Mouse (Mus musculus) forebrain, embryonic 14.5 days (tissue): ENCODE data around the gene Wwc1. TPM values are rescaled to one million over a fixed set of nuclear protein-coding genes. Genes with fewer than 3 reads are reported as not detected.

Experiments
- ATAC-seq: fragments of 200-750 bp; cut with Nextera tagmentation; 2 replicates; pipeline ENCODE4 v1.8.0; 2017; ENCODE audit warnings: mild to moderate bottlenecking, moderate library complexity
- DNase-seq: peaks from one replicate; pipeline ENCODE4 v3.0.0-alpha.2; 2015; ENCODE audit warnings: low spot score
- H3K27ac ChIP-seq: fragments of 300-500 bp; sonication (generic); 2 replicates; pipeline ENCODE4 v1.5.1; 2014; ENCODE audit warnings: low read depth, mild to moderate bottlenecking, control low read depth, low read length, moderate library complexity
- H3K27me3 ChIP-seq: fragments of 300-500 bp; sonication (generic); replicated peaks from 2 replicates; pipeline ENCODE4 v1.6.1; 2014; ENCODE audit warnings: low read length, control low read depth, mixed read lengths; ENCODE audit not compliant: control insufficient read depth, insufficient read depth
- H3K36me3 ChIP-seq: fragments of 300-500 bp; sonication (generic); 2 replicates; pipeline ENCODE4 v1.6.1; 2014; ENCODE audit warnings: low read length, control low read depth; ENCODE audit not compliant: control insufficient read depth, insufficient read depth
- H3K4me1 ChIP-seq: fragments of 300-500 bp; sonication (generic); 2 replicates; pipeline ENCODE4 v1.6.1; 2014; ENCODE audit warnings: antibody characterized with exemption, low read length, control low read depth; ENCODE audit not compliant: control insufficient read depth, insufficient read depth
- H3K4me2 ChIP-seq: fragments of 300-500 bp; sonication (generic); 2 replicates; pipeline ENCODE4 v1.6.1; 2014; ENCODE audit warnings: mild to moderate bottlenecking, control low read depth, low read length
- H3K4me3 ChIP-seq: fragments of 300-500 bp; sonication (generic); 2 replicates; pipeline ENCODE4 v1.5.1; 2014; ENCODE audit warnings: low read depth, low read length, control low read depth
- H3K9ac ChIP-seq: fragments of 300-500 bp; sonication (generic); 2 replicates; pipeline ENCODE4 v1.6.1; 2014; ENCODE audit warnings: mild to moderate bottlenecking, low read length, control low read depth, moderate library complexity
- H3K9me3 ChIP-seq: fragments of 300-500 bp; sonication (generic); replicated peaks from 2 replicates; pipeline ENCODE4 v1.6.1; 2016; ENCODE audit warnings: low read length, control low read depth, mixed read lengths; ENCODE audit not compliant: control insufficient read depth
- WGBS: fragments of 180-500 bp; shearing (Covaris S2); extraction: QIAGEN DNeasy Blood & Tissue Kit; methylation state at CpG from one replicate; pipeline ENCODE4 v1.1.7; 2014; 5-methylcytosine and 5-hydroxymethylcytosine counted together
- polyA plus RNA-seq: library from polyadenylated mRNA; unstranded; fragments of >200 nt; fragmentation: Nextera tagmentation; extraction: Ambion mirVana; gene quantifications from 2 replicates; pipeline ENCODE4 v1.2.1, GENCODE M21; 2014

Wwc1 gene
- polyA plus RNA-seq, 1 experiment from 2014 or later, result 10.4 TPM

DNA sequence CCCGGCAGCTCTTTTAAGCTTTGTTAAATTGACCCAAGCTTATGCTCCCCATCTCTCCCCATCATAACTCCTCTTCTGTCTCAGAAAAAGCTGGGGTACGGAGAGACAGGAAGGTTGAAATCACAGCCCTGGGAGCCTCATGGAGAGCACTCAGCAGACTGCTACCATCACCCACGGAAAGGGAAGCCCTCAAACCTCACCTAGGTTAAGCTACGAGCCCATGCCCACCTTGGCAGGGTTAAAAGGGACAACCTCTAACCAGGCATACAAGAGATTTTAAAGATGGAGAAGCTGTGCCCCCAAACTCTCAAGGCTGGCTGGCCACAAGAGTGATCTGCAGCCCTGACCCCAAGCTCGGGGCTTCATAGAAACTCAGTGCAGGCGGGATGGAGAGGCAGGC lies 3.2 kb downstream of the Wwc1 start:
- H3K4me3 ChIP-seq, result peak overlapping the region; percentile 16; the same call in 1 of the 2 replicates
- WGBS, result 29% methylated on average over 6 of the region's 6 CpGs
- DNase-seq, result no peak
- no peaks in the 10 kb centered on the region for H3K36me3 ChIP-seq
- H3K27ac ChIP-seq, result peak overlapping the region; percentile 48
- H3K4me2 ChIP-seq, result peak overlapping the region; percentile 83
- H3K9ac ChIP-seq, result peak overlapping the region; percentile 47; the same call in 1 of the 2 replicates
- no peak for ATAC-seq
- peaks cover 47% of the 10 kb centered on the region for H3K4me1 ChIP-seq
- no peaks in the 10 kb centered on the region for H3K27me3 ChIP-seq
- no peaks in the 10 kb centered on the region for H3K9me3 ChIP-seq

DNA sequence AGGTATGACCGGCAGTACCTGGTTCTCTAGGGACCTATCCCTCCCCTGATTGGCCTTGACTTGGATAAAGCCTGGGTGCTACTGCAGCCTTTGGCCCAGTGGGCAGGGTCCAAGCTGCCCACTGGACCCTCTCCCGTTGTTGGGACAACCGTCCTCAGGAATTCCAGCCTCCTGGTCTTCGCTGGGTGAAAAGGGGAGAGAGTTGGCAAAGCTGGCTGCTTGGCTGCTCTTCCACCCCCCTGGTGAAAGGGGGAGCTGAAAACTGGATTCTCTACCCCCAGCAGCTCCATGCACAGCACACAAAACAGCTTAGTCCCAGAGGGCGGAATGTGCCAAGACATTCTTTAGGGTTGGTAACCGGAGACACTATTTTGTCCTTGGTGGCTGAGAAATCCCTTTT lies 3.8 kb downstream of the Wwc1 start:
- no peak overlapping the region for H3K9ac ChIP-seq
- DNase-seq (peak; percentile 74), ATAC-seq (peak; percentile 16; the same call in 1 of the 2 replicates)
- peaks cover 49% of the 10 kb centered on the region for H3K4me1 ChIP-seq
- H3K4me2 ChIP-seq, result peak overlapping the region; percentile 83
- H3K27me3 ChIP-seq, result no peaks in the 10 kb centered on the region
- no peaks in the 10 kb centered on the region for H3K36me3 ChIP-seq
- no peak overlapping the region for H3K4me3 ChIP-seq
- no peaks in the 10 kb centered on the region for H3K9me3 ChIP-seq
- whole genome bisulfite sequencing, result 16% methylated on average over 6 of the region's 6 CpGs
- H3K27ac ChIP-seq, result no peak overlapping the region

GRCm38 (mm10) chr11:35974632-35975450 lies 5.5 kb downstream of the Wwc1 start:
- no peak for DNase-seq

GRCm38 (mm10) chr11:35973135-35973534 lies 7.2 kb downstream of the Wwc1 start:
- Histone ChIP-seq H3K4me2 (no peak overlapping the region), H3K4me1 (peaks cover 36% of the 10 kb centered on the region), H3K4me3 (no peak overlapping the region), H3K36me3 (no peaks in the 10 kb centered on the region), H3K27ac (no peak overlapping the region), H3K9me3 (no peaks in the 10 kb centered on the region), H3K9ac (no peak overlapping the region), H3K27me3 (no peaks in the 10 kb centered on the region)
- 34% methylated on average over 7 of the region's 7 CpGs for WGBS
- DNase-seq (no peak), ATAC-seq (no peak)

More at GRCm38 (mm10) chr11:35974632-35975450, 5.5 kb downstream of the Wwc1 start:
- no peak overlapping the region for H3K4me3 ChIP-seq
- H3K27ac ChIP-seq, result no peak overlapping the region
- no peak overlapping the region for H3K9ac ChIP-seq
- 88% methylated on average over 6 of the region's 6 CpGs for WGBS
- ATAC-seq, result no peak
- no peaks in the 10 kb centered on the region for H3K36me3 ChIP-seq
- H3K4me2 ChIP-seq, result no peak overlapping the region
- no peaks in the 10 kb centered on the region for H3K27me3 ChIP-seq
- peaks cover 47% of the 10 kb centered on the region for H3K4me1 ChIP-seq
- H3K9me3 ChIP-seq, result no peaks in the 10 kb centered on the region

GRCm38 (mm10) chr11:35972270-35972931 lies 7.9 kb downstream of the Wwc1 start:
- DNase-seq, result peak; percentile 47
- Histone ChIP-seq H3K36me3 (no peaks in the 10 kb centered on the region), H3K4me1 (peaks cover 31% of the 10 kb centered on the region), H3K27ac (no peak overlapping the region), H3K9ac (no peak overlapping the region), H3K4me2 (no peak overlapping the region), H3K27me3 (no peaks in the 10 kb centered on the region), H3K9me3 (no peaks in the 10 kb centered on the region), H3K4me3 (no peak overlapping the region)
- 17% methylated on average over 6 of the region's 6 CpGs for WGBS
- ATAC-seq, result no peak; the same call in 1 of the 2 replicates

DNA sequence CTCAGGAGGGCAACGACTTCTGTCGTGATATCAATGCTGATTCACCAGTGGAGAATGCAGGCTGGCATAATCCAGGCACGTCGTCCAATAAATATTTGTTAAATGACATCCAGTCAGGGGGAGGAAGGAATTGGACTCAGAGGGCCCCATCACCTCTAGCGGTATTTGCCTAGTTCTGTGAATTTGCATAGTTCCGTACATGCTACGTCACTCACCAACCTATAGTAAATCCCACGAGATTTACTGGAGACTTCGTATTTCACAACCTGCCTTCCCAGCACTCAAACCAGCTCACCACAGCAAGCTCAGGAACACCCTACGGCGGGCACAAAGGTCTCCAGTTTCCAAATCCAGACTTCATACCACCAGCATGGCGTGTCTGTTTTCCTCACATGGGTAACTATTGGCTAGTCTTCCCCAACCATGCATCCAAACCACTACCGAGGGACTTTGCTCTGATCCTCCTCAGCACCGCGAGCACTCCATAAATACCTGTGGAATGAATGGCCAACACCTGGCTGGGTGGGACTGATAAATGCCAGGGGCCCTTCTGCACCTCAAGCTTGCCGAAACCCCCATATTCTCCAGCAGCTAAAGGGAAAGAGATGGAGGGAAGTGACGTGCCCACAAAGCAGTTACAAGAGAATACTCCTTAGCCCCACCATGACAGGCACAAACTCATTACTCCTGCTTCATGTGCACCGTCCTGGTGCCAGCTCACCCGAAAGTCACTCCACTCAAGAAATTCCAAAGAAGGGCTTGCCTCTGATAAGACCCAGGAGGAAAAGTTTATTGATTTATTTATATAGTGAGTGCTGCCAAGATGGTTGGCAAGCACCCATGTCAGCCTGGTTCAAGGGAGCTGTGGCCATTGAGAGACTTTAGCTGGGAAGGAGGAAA lies 9.3 kb downstream of the Wwc1 start:
- 93% methylated on average over 19 of the region's 19 CpGs for WGBS

DNA sequence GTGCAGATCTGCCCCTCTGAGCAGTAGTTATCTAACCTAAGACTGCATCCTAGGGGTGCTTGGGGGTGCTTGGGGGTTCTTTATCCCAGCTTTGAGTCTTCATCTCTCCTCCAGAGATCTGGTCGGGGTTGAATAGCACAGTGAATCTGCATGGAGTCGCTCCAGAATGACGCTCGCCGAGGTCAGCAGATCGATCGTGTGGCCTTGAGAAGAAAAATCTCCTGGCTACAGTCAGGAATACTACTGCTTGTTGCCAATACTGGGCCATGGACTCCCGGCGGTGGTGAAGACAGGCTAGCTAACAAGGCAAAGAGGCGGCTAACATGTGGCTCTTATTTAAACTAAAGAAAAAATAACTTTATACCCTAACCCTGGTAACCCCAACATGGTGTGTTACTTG lies 12.0 kb downstream of the Wwc1 start:
- no peaks in the 10 kb centered on the region for H3K36me3 ChIP-seq
- ATAC-seq (no peak), DNase-seq (no peak)
- H3K27me3 ChIP-seq, result no peaks in the 10 kb centered on the region
- H3K4me3 ChIP-seq, result no peak overlapping the region
- H3K9me3 ChIP-seq, result no peaks in the 10 kb centered on the region
- 94% methylated on average over 10 of the region's 10 CpGs for WGBS
- H3K27ac ChIP-seq, result no peak overlapping the region
- H3K4me1 ChIP-seq, result peaks cover 13% of the 10 kb centered on the region
- no peak overlapping the region for H3K4me2 ChIP-seq
- no peak overlapping the region for H3K9ac ChIP-seq

More for the DNA sequence above, 9.3 kb downstream of the Wwc1 start:
- H3K4me2 ChIP-seq, result no peak overlapping the region
- no peaks in the 10 kb centered on the region for H3K36me3 ChIP-seq
- no peaks in the 10 kb centered on the region for H3K9me3 ChIP-seq
- no peak overlapping the region for H3K4me3 ChIP-seq
- peaks cover 20% of the 10 kb centered on the region for H3K4me1 ChIP-seq
- DNase-seq (no peak), ATAC-seq (no peak)
- no peak overlapping the region for H3K9ac ChIP-seq
- no peak overlapping the region for H3K27ac ChIP-seq
- no peaks in the 10 kb centered on the region for H3K27me3 ChIP-seq

- ATAC-seq (no peak), DNase-seq (no peak)
- Histone ChIP-seq H3K27ac (no peak overlapping the region), H3K4me3 (no peak overlapping the region), H3K9me3 (no peaks in the 10 kb centered on the region), H3K4me1 (no peaks in the 10 kb centered on the region), H3K36me3 (no peaks in the 10 kb centered on the region), H3K4me2 (no peak overlapping the region), H3K9ac (no peak overlapping the region), H3K27me3 (no peaks in the 10 kb centered on the region)
- 83% methylated on average over 9 of the region's 9 CpGs for WGBS
These were observed 16.3 kb downstream of the Wwc1 start for GRCm38 (mm10) chr11:35963981-35964549.
